Mouse (Mus musculus): ENCODE data around the gene Rccd1. TPM values are rescaled to one million over a fixed set of nuclear protein-coding genes. Genes with fewer than 3 reads are reported as not detected.

The Rccd1 gene
- polyA plus RNA-seq, 1 experiment from 2014 or later: 7.5 TPM

DNA sequence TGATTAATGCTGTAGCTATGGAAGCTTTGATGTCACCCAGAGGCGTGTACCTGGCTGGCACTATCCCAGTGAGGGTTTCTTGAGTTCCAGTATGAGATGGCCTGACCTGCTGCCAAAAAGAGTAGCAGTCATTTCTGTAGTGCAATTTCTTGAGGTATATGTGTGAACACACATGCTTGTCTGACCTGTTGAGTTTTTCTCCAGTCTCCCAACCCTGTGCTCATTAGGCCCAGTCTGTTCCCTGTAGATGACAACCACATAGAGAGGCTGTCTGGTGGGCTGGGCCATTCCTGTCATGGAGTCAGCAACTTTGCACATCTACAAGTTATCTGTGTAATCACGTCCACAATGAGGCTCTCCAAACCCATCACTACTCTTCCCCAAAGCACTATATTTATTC is 8.5 kb downstream of the Rccd1 start:
- peaks cover 7% of the 10 kb centered on the region for H3K36me3 ChIP-seq (replicated peaks; ENCODE audit: control insufficient read depth, insufficient read depth, low read depth, low read length)
- no peaks in the 10 kb centered on the region for H3K4me1 ChIP-seq (ENCODE audit: control insufficient read depth, insufficient read depth, low read length)
- no peaks in the 10 kb centered on the region for H3K9me3 ChIP-seq (replicated peaks; ENCODE audit: control insufficient read depth, low read length)
- no peak overlapping the region for H3K9ac ChIP-seq (replicated peaks; ENCODE audit: low read length)
- ATAC-seq (replicated peaks; ENCODE audit: insufficient number of reproducible peaks, low FRiP score, low TSS enrichment, low read depth) (no peak), DNase-seq (ENCODE audit: low spot score) (no peak)
- 83% methylated on average over 2 of the region's 2 CpGs for WGBS
- no peak overlapping the region for H3K4me2 ChIP-seq (ENCODE audit: low read depth, low read length)
- no peaks in the 10 kb centered on the region for H3K27me3 ChIP-seq (ENCODE audit: control insufficient read depth, insufficient read depth, low read length)
- no peak overlapping the region for H3K27ac ChIP-seq (replicated peaks; ENCODE audit: low read depth, low read length)
- H3K4me3 ChIP-seq (ENCODE audit: low read depth, low read length): no peak overlapping the region

DNA sequence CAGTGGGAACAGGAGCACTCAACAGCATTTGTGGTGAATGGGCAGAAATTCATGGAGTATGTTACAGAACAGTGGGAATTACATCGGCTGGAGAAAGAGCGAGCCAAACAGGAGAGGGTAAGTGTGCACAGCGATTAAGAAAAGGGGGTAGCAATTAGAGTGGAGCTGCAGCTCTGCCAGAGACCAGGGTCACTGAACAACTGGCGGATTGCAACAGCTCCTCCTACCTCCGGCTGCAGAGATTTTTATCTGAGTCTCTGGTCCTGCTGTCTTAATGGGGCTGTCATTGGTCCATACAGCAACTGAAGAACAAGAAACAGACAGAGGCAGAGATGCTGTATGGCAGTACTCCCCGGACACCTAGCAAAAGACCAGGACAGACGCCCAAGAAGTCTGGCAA is 13.5 kb downstream of the Rccd1 start:
- 88% methylated on average over 7 of the region's 7 CpGs for WGBS
- no peaks in the 10 kb centered on the region for H3K27me3 ChIP-seq (ENCODE audit: control insufficient read depth, insufficient read depth, low read length)
- H3K9ac ChIP-seq (replicated peaks; ENCODE audit: low read length): no peak overlapping the region
- no peak for DNase-seq (ENCODE audit: low spot score)
- no peaks in the 10 kb centered on the region for H3K4me1 ChIP-seq (ENCODE audit: control insufficient read depth, insufficient read depth, low read length)
- no peak overlapping the region for H3K4me2 ChIP-seq (ENCODE audit: low read depth, low read length)
- H3K27ac ChIP-seq (replicated peaks; ENCODE audit: low read depth, low read length): no peak overlapping the region
- H3K4me3 ChIP-seq (ENCODE audit: low read depth, low read length): no peak overlapping the region
- H3K9me3 ChIP-seq (replicated peaks; ENCODE audit: control insufficient read depth, low read length): no peaks in the 10 kb centered on the region
- ATAC-seq (replicated peaks; ENCODE audit: insufficient number of reproducible peaks, low FRiP score, low TSS enrichment, low read depth): no peak
- peaks cover 7% of the 10 kb centered on the region for H3K36me3 ChIP-seq (replicated peaks; ENCODE audit: control insufficient read depth, insufficient read depth, low read depth, low read length)

DNA sequence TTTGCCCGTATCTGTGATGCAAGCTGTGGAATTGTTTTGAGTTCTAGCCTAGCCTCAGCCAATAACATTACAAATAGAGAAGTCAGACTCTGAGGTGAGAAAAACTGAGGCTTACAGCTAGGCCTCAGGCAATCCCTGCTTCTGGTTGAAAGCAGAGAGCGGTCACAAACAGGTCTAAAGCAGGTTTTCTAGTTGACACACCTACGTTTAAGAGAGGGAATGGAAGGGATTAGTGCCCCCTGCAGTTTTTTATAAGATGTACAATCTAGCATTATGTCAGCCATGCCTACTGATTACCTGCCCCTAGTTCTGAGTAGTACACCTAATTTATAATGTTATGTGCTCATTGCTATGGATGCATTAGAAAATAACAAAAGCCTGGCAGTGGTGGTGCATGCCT is 16.5 kb downstream of the Rccd1 start:
- Histone ChIP-seq H3K27me3 (ENCODE audit: control insufficient read depth, insufficient read depth, low read length) (no peaks in the 10 kb centered on the region), H3K27ac (replicated peaks; ENCODE audit: low read depth, low read length) (no peak overlapping the region), H3K9me3 (replicated peaks; ENCODE audit: control insufficient read depth, low read length) (no peaks in the 10 kb centered on the region), H3K9ac (replicated peaks; ENCODE audit: low read length) (no peak overlapping the region), H3K4me1 (ENCODE audit: control insufficient read depth, insufficient read depth, low read length) (no peaks in the 10 kb centered on the region), H3K4me2 (ENCODE audit: low read depth, low read length) (no peak overlapping the region), H3K36me3 (replicated peaks; ENCODE audit: control insufficient read depth, insufficient read depth, low read depth, low read length) (peaks cover 4% of the 10 kb centered on the region), H3K4me3 (ENCODE audit: low read depth, low read length) (no peak overlapping the region)
- ATAC-seq (replicated peaks; ENCODE audit: insufficient number of reproducible peaks, low FRiP score, low TSS enrichment, low read depth) (no peak), DNase-seq (ENCODE audit: low spot score) (no peak)
- WGBS: 78% methylated on average over 3 of the region's 3 CpGs

DNA sequence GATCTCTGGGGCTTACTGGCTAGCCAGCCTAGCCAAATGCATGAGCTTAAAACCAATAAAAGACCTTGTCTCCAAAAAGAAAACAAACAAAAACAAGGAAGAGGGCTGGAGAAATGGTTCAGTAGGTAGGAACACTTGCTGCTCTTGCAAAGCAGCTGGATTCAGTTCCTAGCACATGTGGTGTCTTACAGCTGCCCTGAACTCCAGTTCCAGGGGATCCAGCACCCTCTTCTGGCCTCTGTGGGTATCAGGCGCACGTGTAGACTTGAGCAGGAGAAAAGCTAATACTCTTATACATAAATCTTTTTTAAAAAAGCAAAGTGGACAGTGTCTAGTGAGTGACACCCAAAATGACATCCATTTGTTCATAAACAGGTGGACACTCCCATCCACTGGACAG is 22.7 kb downstream of the Rccd1 start:
- ATAC-seq (replicated peaks; ENCODE audit: insufficient number of reproducible peaks, low FRiP score, low TSS enrichment, low read depth) (no peak), DNase-seq (ENCODE audit: low spot score) (no peak)
- no peak overlapping the region for H3K4me2 ChIP-seq (ENCODE audit: low read depth, low read length)
- no peaks in the 10 kb centered on the region for H3K9me3 ChIP-seq (replicated peaks; ENCODE audit: control insufficient read depth, low read length)
- no peak overlapping the region for H3K27ac ChIP-seq (replicated peaks; ENCODE audit: low read depth, low read length)
- 80% methylated on average over 2 of the region's 2 CpGs for WGBS
- H3K27me3 ChIP-seq (ENCODE audit: control insufficient read depth, insufficient read depth, low read length): no peaks in the 10 kb centered on the region
- no peak overlapping the region for H3K9ac ChIP-seq (replicated peaks; ENCODE audit: low read length)
- H3K4me1 ChIP-seq (ENCODE audit: control insufficient read depth, insufficient read depth, low read length): no peaks in the 10 kb centered on the region
- no peak overlapping the region for H3K4me3 ChIP-seq (ENCODE audit: low read depth, low read length)
- H3K36me3 ChIP-seq (replicated peaks; ENCODE audit: control insufficient read depth, insufficient read depth, low read depth, low read length): peaks cover 14% of the 10 kb centered on the region

DNA sequence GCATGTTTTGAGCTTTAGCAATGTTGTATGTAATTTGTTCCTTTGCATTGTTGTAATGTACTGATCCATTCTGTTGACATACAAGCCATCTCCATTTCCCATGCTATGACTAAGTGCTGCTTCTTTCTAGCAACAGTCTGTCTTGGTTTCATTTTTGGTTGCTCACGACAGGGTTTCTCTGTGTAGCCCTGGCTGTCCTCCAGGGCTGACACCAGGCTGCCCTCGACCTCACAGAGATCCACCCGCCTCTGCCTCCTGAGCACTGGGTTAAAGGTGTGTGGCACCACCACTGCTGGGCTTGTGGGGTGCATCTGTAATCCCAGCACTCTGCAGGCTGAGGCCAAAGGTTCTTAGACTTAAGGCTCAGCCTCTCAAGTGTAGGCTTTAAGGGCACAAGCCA is 24.7 kb downstream of the Rccd1 start:
- no peaks in the 10 kb centered on the region for H3K4me1 ChIP-seq (ENCODE audit: control insufficient read depth, insufficient read depth, low read length)
- 91% methylated on average over 3 of the region's 3 CpGs for WGBS
- H3K9me3 ChIP-seq (replicated peaks; ENCODE audit: control insufficient read depth, low read length): no peaks in the 10 kb centered on the region
- no peak overlapping the region for H3K4me2 ChIP-seq (ENCODE audit: low read depth, low read length)
- no peaks in the 10 kb centered on the region for H3K27me3 ChIP-seq (ENCODE audit: control insufficient read depth, insufficient read depth, low read length)
- DNase-seq (ENCODE audit: low spot score): no peak
- no peak for ATAC-seq (replicated peaks; ENCODE audit: insufficient number of reproducible peaks, low FRiP score, low TSS enrichment, low read depth)
- no peak overlapping the region for H3K4me3 ChIP-seq (ENCODE audit: low read depth, low read length)
- H3K9ac ChIP-seq (replicated peaks; ENCODE audit: low read length): no peak overlapping the region
- no peak overlapping the region for H3K27ac ChIP-seq (replicated peaks; ENCODE audit: low read depth, low read length)
- peaks cover 11% of the 10 kb centered on the region for H3K36me3 ChIP-seq (replicated peaks; ENCODE audit: control insufficient read depth, insufficient read depth, low read depth, low read length)

GRCm38 (mm10) chr7:80298754-80299153 is 25.5 kb downstream of the Rccd1 start:
- Histone ChIP-seq H3K27me3 (ENCODE audit: control insufficient read depth, insufficient read depth, low read length) (no peaks in the 10 kb centered on the region), H3K9ac (replicated peaks; ENCODE audit: low read length) (no peak overlapping the region), H3K36me3 (replicated peaks; ENCODE audit: control insufficient read depth, insufficient read depth, low read depth, low read length) (peaks cover 10% of the 10 kb centered on the region), H3K4me1 (ENCODE audit: control insufficient read depth, insufficient read depth, low read length) (no peaks in the 10 kb centered on the region), H3K4me2 (ENCODE audit: low read depth, low read length) (no peak overlapping the region), H3K27ac (replicated peaks; ENCODE audit: low read depth, low read length) (no peak overlapping the region), H3K9me3 (replicated peaks; ENCODE audit: control insufficient read depth, low read length) (no peaks in the 10 kb centered on the region), H3K4me3 (ENCODE audit: low read depth, low read length) (no peak overlapping the region)
- 95% methylated on average over 4 of the region's 4 CpGs for WGBS
- no peak for ATAC-seq (replicated peaks; ENCODE audit: insufficient number of reproducible peaks, low FRiP score, low TSS enrichment, low read depth)
- no peak for DNase-seq (ENCODE audit: low spot score)

- H3K36me3 ChIP-seq (replicated peaks; ENCODE audit: control insufficient read depth, insufficient read depth, low read depth, low read length): peaks cover 8% of the 10 kb centered on the region; the same call in 1 of the 2 replicates
- WGBS: 79% methylated on average over 3 of the region's 3 CpGs
- H3K27me3 ChIP-seq (ENCODE audit: control insufficient read depth, insufficient read depth, low read length): no peaks in the 10 kb centered on the region
- no peak overlapping the region for H3K4me2 ChIP-seq (ENCODE audit: low read depth, low read length)
- ATAC-seq (replicated peaks; ENCODE audit: insufficient number of reproducible peaks, low FRiP score, low TSS enrichment, low read depth) (no peak), DNase-seq (ENCODE audit: low spot score) (no peak)
- H3K9me3 ChIP-seq (replicated peaks; ENCODE audit: control insufficient read depth, low read length): no peaks in the 10 kb centered on the region
- no peak overlapping the region for H3K27ac ChIP-seq (replicated peaks; ENCODE audit: low read depth, low read length)
- no peak overlapping the region for H3K4me3 ChIP-seq (ENCODE audit: low read depth, low read length)
- no peaks in the 10 kb centered on the region for H3K4me1 ChIP-seq (ENCODE audit: control insufficient read depth, insufficient read depth, low read length)
- H3K9ac ChIP-seq (replicated peaks; ENCODE audit: low read length): no peak overlapping the region
Measured at GRCm38 (mm10) chr7:80297041-80297440, 27.2 kb downstream of the Rccd1 start.

DNA sequence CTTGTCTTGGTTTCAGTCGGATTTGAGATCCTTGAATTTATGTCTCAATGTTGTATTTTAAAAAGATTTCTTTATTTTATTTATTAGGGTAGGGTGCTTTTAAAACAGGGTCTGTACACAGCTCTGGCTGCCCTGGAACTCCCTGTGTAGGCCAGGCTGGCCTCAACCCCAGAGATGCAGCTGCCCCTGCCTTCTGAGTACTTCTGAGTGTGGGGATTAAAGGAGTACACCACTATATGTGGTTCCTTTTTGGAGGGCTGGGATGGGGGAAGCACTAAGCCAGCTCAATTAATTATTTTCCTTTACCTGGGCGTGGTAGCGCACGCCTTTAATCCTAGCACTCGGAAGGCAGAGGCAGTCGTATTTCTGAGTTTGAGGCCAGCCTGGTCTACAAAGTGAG is 27.8 kb downstream of the Rccd1 start:
- no peak for DNase-seq (ENCODE audit: low spot score)
- ATAC-seq (replicated peaks; ENCODE audit: insufficient number of reproducible peaks, low FRiP score, low TSS enrichment, low read depth): no peak
- H3K4me2 ChIP-seq (ENCODE audit: low read depth, low read length): no peak overlapping the region
- H3K9me3 ChIP-seq (replicated peaks; ENCODE audit: control insufficient read depth, low read length): no peaks in the 10 kb centered on the region
- peaks cover 2% of the 10 kb centered on the region; the same call in 1 of the 2 replicates for H3K36me3 ChIP-seq (replicated peaks; ENCODE audit: control insufficient read depth, insufficient read depth, low read depth, low read length)
- no peak overlapping the region for H3K4me3 ChIP-seq (ENCODE audit: low read depth, low read length)
- 94% methylated on average over 6 of the region's 6 CpGs for WGBS
- H3K9ac ChIP-seq (replicated peaks; ENCODE audit: low read length): no peak overlapping the region
- no peaks in the 10 kb centered on the region for H3K27me3 ChIP-seq (ENCODE audit: control insufficient read depth, insufficient read depth, low read length)
- H3K27ac ChIP-seq (replicated peaks; ENCODE audit: low read depth, low read length): no peak overlapping the region
- H3K4me1 ChIP-seq (ENCODE audit: control insufficient read depth, insufficient read depth, low read length): no peaks in the 10 kb centered on the region

Measured in embryonic facial prominence, embryonic 11.5 days (tissue).